Mouse (Mus musculus) CD8-positive naive resting alpha-beta T cell, adult 2 months (primary cell): ENCODE data around the gene Rnasek.
A peak's percentile ranks its signal among the peaks of the same experiment; 100 is the strongest.

ENCODE experiments used
- DNase-seq, 2 experiments: peaks; one replicate each; pipeline ENCODE4 v3.0.0; 2022; ENCODE audit warnings: low read depth in 2 of 2, low spot score in 2 of 2

Rnasek gene

DNA sequence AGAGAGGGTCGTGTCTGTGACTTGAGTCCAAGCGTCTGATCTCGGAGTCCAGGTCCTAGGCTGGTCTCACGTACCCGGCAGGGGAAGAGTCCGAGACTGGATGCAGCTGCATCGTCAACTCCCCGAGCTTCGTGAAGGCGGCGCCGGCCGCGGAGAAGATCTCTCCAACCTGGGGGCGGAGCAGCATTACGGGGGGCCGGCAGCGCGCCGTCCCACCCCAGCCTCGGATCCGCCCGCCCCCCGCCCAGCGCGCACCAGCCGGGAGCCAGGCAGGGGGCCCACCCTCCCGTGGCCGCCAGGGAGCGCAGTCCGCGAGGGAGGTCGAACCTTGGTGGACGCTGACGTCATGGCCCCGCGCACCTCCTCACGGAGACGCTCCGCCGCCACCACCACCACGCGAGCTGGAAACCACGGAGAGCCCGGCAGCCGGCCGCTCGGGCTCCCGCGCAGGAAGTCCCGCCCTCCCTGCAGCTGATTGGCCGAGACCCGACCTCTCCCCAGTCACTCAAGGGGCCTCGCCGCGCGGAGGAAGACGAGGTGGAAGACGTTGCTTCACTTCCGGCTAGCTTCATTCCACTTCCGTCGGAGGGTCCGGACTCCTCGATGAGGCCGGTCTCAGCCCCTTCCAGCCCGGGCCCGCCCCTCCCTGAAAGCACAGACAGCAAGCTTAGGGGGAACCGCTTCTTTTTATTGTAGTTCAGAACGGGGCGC lies 2.0 kb downstream of the Rnasek start, which contains the start of gene 0610010K14Rik:
0610010K14Rik (minus strand) TSS at position 458 of the 711 bp plus-strand sequence.
- peak; percentile 90 to 92 for DNase-seq

DNA sequence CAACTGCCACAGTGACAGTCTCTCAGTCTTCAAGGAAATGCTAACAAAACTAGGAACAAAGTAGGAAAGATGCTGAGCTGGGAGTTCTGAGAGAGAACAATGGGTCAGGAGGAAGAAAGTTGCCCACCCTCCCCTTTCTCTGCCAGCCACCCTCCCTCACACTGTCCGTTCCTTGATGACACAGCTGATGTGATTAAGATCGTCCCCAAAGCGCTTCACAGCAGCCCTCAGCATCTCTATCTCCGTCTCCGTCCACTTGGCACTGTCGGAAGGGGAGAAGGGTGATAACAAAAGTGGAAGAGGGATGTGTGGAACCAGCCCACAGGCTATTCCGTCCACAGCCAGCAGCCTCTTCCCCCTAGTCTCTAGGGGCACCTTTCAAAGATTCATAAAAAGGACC lies 2.9 kb downstream of the Rnasek start:
- DNase-seq, result no peak

DNA sequence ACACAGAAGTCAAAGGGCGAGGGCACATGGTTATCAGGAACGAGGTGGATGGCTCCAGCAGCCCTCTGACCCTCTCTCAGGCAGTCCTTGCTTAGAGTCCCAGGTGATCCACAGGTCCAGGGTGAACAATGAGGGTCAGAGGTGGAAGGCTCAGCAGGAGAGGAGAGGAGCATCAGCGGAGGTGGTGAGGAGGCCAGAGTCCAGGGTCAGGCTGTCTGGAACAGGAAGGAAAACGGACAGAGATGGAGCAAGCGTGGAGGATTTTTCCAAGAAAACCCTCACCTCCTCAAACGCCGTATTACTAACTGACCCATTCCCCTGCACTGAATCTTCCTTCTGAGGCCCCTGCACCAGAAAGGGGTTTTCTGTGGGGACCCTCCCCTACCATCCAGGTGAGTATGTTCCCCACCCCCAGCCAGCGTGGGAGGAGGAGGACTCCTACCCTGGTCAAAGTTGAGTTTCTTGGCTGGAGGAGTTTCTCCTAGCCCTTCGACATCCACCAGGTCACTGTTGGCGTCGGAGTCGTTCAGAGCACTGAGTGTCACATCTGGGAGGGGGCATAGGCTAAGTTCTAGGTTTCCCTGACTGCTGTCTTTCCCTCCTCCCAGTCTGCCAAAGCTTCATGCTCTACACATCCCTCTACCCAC lies 4.3 kb downstream of the Rnasek start:
- no peak for DNase-seq

DNA sequence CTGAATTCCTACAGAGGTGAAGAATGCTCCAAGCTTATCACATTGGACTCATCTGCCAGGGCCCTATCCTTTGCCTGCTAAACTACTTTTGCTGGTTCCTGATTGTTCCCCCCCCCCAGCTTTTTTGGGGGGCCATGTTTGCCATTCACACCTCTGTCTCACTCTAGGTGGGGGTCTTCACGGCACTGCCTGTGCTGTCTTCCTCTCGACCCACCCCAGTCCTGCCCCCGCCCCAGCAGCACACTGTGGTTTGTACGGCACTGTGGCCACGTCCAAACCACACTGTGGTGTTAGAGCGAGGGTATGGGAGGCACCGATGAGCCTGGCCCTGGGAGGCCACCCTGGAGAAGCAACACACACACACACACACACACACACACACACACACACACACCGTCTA lies 5.1 kb downstream of the Rnasek start:
- no peak for DNase-seq

DNA sequence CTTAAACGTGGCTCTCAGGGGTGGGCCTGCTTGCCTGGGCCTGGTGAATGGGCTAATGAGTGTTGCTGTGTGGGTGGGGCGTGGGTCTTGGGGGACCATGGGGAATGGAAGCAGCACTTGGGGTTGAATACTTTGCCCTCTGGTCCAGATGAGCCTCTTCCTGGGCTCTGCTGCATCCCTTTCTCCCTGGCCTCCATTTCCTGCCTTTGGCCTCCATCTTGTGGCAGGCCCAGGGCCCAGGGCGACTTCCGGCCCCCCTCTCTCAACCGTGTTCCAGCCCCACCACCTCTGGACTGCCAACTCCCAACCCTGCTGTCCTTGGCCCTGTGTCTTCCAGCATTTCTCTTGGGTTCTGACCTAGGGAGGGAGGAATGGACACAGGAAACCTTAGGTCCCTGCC lies 5.6 kb downstream of the Rnasek start:
- DNase-seq, result no peak

DNA sequence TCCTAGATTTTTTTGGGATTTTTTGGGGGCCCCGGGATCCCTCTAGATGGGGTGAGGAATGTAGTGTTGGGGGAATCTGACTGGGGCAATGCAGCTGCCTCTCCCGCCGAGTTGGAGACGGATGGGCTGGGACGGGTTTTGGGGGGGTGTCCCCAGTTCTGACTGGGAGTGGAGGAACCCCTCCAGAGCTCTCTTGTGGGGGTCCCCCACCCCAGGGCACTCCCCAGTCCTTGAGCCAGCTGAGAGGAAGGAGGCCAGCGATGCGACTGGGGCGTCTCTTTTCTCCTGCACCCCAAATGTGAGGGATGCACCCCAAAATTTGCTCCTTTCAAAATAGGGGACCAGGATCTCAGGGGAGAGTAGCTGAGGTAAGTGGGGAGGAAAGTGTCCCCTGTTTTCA lies 6.6 kb downstream of the Rnasek start:
- DNase-seq, result no peak

DNA sequence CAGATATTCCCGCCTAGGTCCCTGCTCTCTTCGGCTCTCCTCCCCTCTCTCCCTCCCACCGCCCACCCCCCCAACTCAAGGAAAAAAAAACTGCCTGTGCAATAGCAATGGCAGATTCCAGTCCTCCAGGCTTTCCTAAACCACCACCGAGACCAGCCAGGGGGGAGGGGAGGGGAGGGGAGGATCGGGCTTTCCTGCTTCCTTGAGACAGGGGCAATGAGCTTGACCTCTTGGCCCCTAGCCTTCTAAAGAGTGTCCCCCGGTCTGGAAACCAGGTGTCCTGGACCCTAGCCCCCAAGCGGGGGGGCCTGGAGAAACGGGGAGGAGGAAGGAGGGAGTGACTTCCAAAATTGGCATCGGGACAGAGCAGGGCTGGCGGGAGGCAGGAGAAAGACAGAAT lies 7.1 kb downstream of the Rnasek start:
- no peak for DNase-seq

DNA sequence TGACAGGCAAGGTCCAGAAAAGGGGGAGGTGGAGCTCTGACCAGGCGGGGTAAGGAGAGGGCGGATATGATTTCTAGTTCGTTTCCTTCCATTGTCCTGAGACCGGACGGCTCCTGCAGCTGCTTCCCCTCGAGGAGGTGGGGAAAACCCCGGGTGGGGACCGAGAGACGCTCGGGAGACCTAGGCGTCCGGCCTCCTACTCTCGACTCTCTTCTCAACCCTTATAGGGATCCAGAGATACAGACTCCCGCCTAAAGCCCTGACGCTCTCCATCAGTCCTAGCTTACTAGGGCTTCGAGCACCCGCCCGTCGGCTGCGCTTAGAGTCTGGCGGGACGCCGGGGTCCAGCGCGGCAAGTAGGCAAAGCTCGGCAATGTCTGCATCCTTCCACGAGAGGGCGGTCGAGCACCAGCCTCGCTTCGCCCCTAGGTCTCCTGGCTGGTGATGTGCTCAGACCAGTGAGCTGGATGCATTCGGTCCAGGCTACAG lies 9.4 kb downstream of the Rnasek start:
- peak; percentile 72 to 80 for DNase-seq

DNA sequence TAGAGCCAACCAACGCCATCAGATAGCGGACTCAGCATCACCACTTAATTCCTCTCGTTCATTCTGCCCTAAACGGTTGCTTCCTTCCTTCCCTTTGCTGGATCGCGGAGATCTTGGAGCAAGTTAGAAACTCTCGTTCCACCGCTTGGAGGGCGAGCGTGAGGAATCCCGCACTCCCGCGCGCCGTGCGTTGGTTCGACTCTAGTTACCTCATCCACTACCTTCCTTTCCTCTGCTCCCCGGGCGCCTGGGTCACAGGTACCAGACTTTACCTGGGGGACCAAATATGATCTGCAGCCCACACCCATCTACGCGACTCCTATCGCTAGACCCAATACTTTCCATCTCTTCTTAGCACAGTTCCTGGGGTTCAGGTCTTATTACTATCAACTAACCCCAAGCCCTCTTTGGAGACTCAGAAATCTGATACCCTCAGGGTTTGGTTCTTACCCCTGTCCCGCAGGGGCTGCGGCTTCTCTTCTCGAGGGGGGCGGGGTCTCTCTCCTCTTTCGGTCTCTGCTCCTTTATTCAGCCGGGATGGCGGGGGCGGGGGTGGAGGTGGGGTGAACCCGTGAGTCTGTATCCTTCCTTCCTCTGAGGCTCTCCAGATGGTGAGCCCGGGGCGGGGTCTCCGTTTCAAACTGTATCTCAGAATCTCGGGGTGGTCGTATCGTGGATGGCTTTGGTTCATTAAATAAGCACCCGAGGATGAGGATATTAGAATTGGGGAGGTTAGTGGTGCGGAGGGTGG lies 10.2 kb downstream of the Rnasek start, which contains the start of gene Bcl6b:
Bcl6b (minus strand) TSS at position 539 of the 751 bp plus-strand sequence.
- DNase-seq, result no peak

DNA sequence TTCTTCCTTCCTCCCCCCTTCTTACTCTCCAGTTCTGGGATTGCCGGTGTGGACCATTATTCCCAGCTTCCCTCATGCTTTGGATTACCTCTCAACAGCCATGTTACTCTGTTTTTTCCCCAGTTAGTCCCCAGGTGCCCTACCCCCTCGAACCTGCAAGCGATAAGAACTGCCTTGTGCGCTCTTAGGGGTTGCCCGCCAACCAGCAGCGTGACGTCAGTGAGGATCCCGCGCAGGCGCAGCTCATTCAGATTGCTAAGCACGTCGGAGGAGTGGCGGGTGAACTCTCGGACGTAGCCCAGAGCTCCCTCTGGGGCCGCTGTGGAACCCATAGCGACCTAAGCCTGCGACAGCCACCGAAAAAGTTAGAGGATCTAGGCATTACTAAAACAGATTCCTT lies 10.8 kb downstream of the Rnasek start:
- peak; percentile 72 to 85 for DNase-seq

DNA sequence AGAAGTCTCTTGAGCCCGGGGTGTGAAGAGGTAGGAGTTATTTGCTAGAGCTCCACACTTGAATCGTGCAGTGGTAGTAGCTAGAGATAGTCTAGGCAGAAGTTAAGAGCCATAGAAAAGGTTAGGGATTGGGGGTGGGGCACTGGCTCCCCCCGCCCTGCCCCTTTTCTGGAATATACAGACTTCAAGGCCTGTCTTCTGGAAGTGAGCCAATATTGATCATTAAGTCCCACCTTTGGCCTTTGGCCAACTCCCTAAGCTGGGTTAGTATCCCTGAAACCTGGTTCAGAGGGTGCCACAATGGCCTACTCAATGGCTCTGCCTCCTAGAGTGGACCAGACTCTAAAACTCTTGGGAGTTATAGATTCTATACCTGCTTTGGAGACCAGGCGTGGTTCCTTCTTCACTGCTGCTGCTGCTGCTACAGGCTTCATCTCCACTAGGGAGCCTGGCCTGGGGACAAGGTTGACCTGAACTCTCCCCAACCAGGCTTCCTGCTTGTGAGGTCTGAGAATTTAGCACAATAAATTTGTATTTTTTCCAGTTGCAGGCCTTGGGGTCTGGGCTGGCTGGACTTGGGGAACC lies 11.9 kb downstream of the Rnasek start:
- DNase-seq, result no peak

DNA sequence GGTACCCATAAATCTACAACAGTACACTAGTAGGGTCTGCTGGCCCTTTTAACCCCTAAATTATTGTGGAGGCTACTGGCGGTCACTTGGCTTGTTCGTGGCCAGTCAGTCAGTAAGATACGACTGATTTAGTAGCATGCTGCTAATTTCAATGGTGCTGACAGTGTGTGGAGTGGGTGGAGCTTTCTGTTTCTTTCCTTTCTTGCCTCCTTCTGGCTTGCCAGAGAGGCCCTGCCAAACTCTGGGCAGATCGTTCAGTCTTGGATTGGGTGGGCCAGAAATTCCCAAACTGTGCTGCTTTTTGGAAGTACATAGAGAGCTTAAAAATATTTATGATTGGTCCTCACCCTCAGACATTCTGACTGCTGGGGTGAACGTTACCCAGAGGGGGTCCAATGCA lies 12.5 kb downstream of the Rnasek start:
- DNase-seq, result no peak

DNA sequence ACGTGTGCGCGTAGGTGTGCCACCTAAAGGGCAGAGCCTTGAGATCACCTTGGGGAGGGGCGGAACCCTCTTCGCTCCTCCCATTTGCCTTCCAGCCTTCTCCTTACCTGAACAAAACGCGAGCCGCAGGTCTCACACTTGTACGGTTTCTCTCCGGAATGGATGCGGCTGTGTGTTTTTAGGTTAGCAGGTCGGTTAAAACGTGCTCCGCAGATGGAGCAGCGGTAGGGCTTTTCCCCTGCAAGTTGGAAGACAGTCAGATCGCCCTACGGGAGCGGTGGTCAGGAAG lies 13.1 kb downstream of the Rnasek start:
- DNase-seq, result no peak

DNA sequence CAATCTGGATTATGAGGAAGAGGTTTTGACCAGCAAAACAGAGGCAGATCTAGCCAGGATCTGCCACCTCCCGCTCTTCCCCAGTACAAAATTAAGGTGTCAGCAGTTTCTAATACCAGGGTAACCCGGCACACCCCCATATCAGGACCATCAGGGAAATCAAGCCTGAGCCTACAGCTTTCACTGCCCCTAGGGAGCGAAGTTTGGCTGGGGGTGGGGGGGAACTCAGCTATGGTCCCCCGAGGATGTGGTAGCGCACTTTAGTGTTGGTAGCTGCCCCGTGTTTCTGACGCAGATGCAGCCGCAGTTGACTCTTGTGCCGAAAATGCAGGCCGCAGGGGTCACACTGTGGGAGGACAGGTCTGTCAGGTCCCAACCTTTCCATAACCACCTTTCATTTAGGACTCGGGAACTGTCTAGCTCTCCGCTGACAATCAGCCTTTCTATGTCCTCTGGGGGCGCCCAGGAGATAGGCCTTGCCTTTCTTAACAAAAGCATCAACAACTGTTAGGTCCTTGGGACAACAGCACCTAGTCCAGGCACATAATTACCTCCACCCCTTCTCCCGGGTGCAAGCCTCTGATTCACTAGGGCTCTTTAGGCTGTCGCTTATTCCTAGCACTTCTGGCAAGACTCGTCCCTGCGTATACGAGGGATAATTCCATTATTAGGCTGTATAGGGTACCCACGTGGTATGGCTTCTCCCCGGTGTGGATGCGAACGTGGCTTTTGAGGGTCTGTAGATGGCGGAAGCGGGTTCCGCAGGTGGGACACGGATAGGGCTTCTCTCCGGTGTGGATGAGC lies 13.6 kb downstream of the Rnasek start:
- DNase-seq, result no peak

DNA sequence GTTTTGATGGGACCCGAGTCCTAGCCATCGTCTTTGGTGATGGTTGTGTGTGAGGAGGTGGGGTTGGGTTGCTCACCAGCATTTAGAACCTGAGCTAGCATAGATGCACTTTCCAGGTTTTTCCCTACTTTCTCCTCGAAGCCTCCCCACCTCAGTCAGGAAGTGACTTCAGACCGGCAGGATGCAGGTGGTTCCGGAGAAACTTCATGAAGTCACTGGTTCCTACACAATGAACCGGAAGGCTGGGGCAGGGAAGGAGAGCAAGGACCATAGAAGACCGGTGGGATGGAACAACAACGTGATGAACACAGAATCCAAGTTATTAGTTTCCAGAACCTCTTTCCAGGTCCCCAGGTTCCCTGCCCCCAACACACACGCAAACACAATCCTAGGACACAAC lies 15.9 kb downstream of the Rnasek start:
- no peak for DNase-seq

DNA sequence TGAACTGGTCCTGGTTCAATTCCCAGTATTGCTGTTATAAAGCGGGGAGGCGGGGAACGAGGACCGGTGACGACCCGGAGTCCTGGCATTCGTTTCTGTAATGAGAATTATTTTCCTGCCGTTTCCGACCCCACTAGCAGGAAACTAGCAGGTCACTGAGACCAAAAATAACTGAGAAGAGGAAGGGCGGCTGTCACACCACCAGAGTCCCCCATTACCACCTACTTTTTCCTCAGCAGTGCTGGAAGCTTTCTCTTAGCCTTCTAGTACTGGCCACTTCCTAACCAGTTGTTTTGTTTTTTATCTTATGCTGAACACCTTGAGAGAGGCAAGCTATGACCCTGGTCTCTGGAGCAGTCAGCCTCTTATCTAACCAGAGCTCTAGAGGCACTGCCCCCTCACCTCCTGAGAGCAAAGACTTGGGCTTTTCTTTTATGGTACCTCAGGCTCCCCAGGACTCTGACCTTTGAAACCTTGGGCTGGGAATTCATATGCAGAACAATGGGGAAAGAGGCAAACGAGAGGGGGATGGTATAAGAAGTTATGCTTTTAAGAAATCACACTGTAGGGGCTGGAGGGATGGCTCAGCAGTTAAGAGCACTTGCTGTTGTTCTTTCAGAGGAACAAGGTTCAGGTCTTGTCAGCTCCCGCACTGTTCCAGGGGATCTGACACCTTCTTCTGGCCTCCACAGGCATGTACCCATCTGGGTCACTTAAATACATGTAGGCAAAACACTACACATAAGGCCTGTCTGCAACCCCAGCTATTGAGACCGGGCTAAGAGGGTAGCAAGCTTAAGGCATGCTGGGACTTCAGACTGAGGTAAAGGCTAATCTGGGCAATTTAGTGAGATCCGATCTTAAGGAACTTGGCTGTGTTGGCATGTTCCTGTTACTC lies 17.8 kb downstream of the Rnasek start:
- no peak for DNase-seq

DNA sequence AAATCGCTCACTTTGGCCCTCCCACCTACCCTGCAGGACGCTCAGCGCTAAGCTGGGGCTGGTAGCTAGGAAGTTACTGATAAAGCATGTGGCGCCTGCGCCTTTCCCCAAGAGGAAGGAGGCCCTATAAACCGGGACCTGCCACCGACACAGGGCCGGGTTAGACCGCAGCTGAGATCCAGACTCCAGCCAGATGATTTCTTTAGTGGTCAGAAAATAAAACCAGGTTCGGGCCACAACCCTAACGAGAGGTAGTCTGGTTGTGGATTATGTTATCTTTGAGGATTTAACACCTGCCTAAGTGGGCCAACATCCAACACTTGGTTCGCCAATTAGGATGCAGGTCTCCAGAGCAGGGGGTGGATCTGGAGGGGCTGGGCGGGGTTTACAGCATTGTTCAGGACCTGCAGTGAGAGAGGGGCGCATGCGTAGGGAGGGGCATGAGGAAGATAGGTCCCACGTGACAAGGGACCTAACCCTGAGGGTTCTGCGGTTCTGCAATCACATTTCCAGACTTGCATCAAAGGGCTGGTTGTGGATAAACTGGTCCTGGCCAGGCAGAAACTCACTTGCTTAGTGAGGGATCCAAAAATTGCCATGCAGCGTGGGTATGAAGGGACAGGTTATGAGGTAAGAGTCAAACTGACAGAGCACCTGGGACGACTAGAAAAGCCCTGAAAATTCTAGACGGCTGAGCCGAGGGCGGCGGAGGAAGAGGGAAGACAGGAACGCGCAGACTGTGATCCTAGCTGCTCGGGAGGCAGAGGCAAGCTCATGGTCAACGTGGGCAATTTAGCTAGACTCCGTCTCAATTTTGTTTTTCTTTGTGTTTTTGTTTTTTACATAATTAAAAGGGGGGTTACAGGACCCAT lies 18.7 kb downstream of the Rnasek start, which contains the start of gene Slc16a13:
Slc16a13 (minus strand) TSS at position 334 of the 872 bp plus-strand sequence.
- DNase-seq, result peak; percentile 84 to 89

DNA sequence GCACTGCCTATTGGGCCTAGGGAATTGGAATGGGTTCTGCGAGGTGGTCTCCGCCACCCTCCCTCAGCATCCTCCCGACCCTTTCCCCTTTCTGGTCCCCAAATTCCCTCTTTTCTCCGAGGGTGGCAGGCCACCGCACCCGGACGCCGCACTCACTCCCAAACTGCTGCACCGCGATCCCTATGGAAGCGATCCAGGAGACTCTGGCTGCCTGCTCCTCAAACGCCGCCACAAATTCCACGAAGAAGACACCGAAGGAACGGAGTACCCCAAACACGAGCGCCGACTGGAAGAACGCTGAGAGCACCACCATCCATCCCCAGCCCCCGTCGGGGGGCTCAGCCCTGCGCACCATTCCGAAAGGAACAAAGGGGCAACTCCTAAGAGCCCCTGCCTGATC lies 19.3 kb downstream of the Rnasek start:
- no peak for DNase-seq

DNA sequence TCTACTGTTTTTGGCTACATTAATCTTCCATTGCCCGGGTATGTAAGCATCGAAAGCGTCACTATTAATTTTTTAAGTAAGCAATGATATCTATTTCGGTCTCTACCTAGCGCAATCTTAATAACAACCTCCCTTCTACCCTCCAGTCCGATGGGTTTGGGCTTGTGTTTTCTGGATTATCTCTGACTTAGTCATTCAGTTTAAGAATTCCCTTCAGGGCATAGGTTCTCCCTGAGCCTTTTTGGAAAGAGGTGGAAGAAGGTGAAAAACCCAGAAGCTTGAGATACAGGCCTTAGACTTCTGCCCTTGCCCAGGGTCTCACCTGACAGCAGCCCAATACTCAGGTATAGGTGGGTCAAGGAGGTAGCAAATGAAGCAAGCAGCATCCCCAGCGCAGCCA lies 19.8 kb downstream of the Rnasek start:
- DNase-seq, result no peak
